ENCODE assay signal across 25 mouse cellular contexts in genomic region chr7:78404481-78404880, GRCm38 (mm10).
"Had no signal": no experiment of that assay in that cellular context is flagged by ENCODE, and none has a peak within 500 bp of the region (broad histone marks: within the 10 kb centered on the region; RNA-seq: fewer than 3 reads in every experiment).

No protein-coding gene starts in this region.

- H3K27ac ChIP-seq: gastrocnemius, adult 2 months; heart, embryonic 10.5 days; hindbrain, embryonic 13.5 days; hindbrain, embryonic 15.5 days; hindbrain, postnatal 0 days; kidney, embryonic 15.5 days; kidney, postnatal 0 days; limb, embryonic 13.5 days; limb, embryonic 15.5 days; liver, embryonic 12.5 days; liver, embryonic 14.5 days had no signal

- ATAC-seq: hindbrain, postnatal 0 days; intestine, embryonic 16.5 days; liver, embryonic 12.5 days had no signal

- H3K4me1 ChIP-seq: heart, embryonic 10.5 days; heart, embryonic 12.5 days; hindbrain, embryonic 15.5 days; kidney, embryonic 15.5 days; limb, embryonic 13.5 days; limb, embryonic 15.5 days; liver, embryonic 12.5 days had no signal

- H3K4me3 ChIP-seq: gastrocnemius, adult 2 months; heart, embryonic 10.5 days; heart, embryonic 12.5 days; hindbrain, embryonic 13.5 days; hindbrain, embryonic 15.5 days; kidney, embryonic 15.5 days; limb, embryonic 13.5 days; limb, embryonic 15.5 days; liver, embryonic 12.5 days had no signal

- DNase-seq: gastrocnemius, adult 2 months; gastrocnemius, postnatal 10 days; gastrocnemius, postnatal 25 days; heart, adult 18-20 months; heart, postnatal 14 days; heart, postnatal 36 days; kidney, adult 11 months; kidney, adult 2 months; kidney, adult 9 months; kidney, postnatal 14 days; kidney, postnatal 36 days; layer of hippocampus, adult 9-11 months; layer of hippocampus, postnatal 36 days had no signal
